Mouse (Mus musculus) 3134 (cell line): ENCODE measurements at regions not wholly inside any gene's neighbourhood (a gene's known extent, or its start where the extent isn't known, plus 50 kb on each side); places are given as distances from the start of the nearest gene placed in this dataset.
A peak's percentile ranks its signal among the peaks of the same experiment; 100 is the strongest.
"Not testable (repeated sequence)": the region's sequence is repeated elsewhere in the genome, so short reads cannot be mapped to it uniquely, and the experiment has no call there.

Experiments used
- DNase-seq: peaks from one replicate; pipeline ENCODE4 v3.0.0-alpha.2; 2011; ENCODE audit warnings: low spot score; ENCODE audit not compliant: insufficient read length; ENCODE audit errors: extremely low read depth

DNA sequence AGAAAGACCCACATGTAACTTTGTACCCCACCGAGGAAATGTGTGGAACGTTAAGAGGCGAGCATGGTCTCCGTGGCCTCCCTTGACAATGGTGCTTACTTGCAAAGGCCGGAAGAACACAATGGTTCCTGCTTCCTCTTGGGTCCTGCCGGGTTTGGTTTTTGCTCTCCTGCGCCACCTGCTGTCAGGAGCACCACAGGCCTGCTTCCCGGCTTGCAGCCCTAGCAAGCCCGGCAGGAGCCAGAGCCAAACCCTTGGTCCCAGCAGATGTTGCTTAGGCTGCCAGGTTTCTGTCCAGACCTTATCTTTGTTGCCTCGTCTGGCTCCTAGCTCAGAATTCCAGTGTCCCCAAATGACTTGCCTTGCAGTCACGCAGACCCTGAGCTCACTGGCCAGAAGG is 300.2 kb upstream of the Ubash3b start:
- peak; percentile 85 for DNase-seq

DNA sequence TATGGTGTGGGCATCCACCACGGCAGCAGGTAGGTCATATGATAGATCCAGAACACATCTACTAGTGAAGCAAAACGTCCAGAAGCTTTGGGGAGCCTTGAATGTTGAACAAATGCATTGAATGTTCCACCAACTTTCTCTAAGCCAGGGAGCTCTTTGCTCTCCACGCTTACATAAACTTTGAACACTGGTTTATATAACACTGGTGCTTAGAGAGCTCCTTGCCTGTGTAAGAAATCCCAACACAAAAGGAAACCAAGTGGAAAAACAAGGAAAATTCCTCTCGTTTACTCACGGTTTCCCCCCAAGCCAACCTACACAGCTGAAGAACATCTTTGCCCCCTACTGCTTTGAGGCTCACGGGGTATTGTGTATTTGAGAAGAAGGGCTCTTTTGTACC is 299.2 kb upstream of the Ubash3b start:
- DNase-seq: no peak

DNA sequence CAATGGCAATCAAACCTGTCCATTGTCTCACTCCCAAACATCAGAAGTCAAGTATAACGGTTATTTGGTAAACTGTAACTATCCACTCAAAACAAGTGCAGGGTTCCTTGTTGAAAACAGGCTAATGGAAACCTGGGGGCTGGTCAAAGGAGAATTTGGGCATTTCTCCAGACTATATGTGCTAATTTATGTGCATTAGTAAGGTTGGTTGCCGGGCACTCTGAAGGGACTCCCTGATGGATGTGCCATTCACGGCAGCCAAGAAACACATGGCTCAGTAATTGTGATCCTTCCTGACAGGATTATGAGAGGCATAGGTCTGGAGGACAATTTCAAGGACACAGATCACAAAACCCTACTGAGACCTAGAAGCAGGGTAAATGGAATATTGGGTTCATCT is 295.5 kb upstream of the Ubash3b start:
- no peak for DNase-seq

DNA sequence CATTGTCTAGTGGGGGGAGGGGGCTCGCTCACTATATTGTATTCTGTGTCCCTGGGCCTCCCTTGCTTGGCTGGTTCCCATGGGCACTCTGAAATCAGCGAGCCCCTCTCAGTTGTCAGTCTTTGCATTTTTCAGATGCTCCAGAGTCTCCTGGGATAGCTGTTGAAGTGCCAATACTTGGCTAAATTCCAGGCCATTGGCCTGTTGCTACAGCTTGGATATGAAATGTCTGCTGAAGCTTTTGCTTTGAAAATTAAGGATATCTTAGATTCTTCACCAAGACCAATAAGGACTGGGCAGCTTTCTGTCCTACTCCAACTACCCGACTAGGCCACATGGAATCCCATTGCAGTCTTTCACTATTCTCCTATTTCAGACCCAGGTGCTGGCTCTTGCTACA is 290.2 kb upstream of the Ubash3b start:
- no peak for DNase-seq

DNA sequence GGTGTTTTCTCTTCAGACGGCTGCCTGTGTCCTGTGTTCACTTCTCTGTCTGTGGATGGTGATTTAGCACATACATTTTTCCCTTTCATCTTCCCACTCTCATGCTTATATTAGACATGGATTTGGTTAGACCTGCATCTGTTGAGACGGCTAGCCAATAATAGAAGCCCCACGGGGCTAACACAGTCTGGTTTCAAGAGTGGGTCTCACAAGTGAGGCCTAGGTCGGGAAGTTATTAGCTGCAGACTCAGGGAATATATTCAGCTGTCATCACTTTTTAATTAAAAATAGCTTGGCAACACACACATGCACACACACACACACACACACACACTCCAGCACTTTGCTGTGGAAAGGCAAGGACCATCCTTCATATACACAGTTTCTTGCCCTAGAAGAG is 287.7 kb upstream of the Ubash3b start:
- DNase-seq: no peak

DNA sequence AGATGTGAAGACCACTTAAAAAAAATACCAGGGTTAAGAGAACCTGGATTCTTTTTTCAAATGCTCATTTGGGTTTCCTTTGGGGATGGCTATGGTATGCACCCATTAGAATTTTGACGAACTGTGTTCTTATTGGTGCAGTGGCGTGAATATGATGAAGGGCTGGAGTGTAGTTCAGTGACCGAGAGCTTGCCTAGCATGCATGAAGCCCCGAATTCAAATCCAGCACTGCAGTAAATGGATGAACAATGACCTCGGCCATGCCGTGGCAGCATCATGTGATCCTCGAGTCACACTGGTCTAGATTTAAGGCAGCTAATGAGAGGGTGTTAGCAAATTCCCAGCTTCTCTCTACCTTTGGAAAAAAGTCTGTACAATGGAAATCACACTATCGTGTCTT is 286.4 kb upstream of the Ubash3b start:
- no peak for DNase-seq

DNA sequence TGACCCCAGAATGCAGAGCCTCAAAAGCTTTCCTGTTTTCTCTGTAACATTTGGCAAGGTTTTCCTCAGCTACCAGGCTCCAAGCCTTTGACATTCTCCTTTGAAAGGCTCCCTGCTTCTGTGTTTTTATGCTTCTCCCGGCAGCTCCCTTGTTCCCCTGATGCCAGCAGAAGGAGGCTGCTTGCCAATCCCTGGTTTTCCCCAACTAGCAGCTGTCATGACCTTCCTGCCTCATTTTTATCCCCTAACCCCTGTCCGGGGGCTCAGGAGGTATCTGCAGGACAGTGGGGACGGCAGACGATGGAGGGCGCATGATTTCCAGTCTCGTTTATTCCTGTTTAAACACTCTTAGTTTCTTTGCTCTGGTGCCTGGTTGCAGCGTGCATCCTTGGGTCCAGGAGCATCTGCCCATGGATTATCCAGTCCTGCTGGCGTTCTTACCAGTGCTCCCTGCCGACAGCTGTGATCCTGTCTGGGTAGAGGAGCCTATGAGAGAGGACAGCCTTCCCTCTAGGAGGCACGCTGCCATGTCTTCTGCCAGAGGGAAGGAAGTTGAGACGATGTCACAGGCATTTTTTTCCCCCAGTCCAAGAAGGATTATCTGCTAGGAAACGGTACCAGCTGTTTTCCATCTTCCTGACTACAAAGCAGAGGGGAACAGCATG is 285.8 kb upstream of the Ubash3b start:
- DNase-seq: peak; percentile 7

GRCm38 (mm10) chr9:41446431-41447203 is 285.1 kb upstream of the Ubash3b start:
- no peak for DNase-seq

DNA sequence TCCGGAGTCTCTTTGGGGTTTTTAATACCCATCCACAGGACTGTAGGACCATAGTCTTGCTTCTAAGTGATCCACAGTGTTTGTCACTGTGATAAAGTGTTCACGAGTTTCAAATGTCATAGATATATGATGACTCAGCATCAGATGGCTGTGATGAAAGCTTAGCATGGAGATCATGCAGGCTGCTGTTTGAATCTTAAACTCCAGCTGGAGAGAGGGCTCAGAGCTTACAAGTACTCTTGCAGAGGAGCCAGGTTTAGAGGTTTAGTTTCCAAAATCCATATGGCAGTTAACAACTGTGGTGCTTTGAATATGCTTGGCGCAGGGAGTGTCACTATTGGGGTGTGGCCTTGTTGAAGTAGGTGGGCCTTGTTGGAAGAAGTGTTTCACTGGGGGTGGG is 280.9 kb upstream of the Ubash3b start:
- no peak for DNase-seq

DNA sequence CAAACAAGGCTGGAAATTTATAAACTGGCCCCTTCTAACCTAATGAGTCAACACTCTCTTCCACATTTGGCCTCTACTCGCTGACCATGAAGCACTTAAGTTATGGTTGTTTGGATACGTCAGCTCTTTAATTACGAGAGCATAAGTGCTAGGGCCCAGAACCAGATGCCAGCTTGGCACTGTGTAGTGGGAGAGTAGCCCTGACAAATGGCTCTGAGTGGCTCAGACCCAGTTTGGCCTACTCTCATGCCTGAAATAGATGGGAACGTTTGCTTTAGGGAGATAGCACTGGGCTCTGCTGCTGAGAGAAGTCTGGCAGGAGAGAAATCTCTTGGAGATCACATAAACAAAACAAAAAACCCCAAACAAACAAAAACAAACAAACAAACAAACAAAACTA is 278.5 kb upstream of the Ubash3b start:
- DNase-seq: no peak

DNA sequence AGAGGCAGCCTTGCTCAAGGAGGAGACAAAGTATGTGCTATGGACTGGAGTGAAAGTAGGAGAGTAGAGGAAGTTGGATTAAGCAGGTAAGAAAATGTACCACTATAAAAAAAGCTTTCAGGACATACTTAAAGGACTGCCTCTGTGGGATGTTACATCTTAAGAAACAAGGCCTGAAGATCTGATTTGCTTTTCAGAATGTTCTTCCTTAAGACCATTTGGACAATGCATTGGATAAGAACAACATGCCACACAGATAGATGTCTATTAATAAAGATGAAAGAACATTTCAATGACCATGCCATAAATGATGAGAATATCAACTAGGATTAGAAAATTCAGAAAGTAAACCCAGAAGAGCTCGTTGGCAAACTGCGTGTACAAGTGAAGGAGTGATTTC is 276.6 kb upstream of the Ubash3b start:
- DNase-seq: no peak

- no peak for DNase-seq
These were observed 269.2 kb upstream of the Ubash3b start for GRCm38 (mm10) chr9:41430391-41431343.

DNA sequence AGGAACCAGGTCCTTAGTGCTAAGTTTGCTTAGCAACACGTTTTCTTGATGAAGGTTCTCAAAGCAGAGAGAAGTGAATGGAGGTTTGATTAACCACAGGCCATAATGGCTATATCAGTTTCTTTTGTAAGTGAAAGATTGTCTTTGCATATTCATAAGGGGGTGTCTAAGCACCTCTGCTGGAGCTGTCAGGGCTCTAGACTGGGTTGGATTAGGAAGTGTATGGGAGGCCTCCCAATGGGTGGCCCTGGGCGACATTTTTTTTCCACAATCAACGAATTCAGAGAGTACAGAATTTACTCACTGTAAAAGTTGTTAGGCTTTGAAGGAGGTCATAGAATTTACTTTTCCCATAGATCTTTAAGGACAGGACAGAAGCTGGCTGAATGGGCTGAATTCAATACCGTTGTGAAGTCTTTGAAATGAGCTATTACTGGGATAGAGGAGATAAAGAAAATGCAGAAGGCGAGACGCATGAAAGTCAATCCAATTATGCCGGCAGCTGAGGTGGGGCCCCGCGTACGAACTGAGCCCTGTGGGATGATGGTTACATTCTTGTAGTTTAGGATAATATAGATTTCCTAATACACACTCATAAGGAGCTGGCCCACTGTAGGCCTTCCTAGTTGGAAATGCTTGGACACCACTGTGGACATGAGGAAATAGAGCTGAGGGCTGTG is 268.4 kb upstream of the Ubash3b start:
- no peak for DNase-seq

- DNase-seq: peak; percentile 2
These were observed 267.7 kb upstream of the Ubash3b start for GRCm38 (mm10) chr9:41429236-41429635.

DNA sequence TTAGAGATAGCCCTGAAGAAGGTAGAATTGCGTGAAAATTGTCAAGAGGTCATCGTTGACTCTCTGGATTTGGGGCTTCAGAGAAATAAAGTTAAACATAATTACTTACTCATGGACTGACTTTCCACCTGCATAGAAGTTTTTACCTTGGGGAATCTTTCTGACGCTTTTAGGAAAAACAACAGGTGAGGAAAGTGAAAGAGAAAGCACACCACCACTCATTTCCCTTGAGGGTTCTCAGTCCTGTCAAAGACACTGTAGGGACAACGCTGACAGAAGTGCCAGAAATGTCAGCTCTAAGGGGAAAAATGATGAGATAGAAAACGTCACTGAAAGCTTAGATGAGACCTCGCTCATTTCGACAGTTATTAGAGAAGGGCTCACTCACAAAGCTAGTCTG is 265.2 kb upstream of the Ubash3b start:
- DNase-seq: no peak

DNA sequence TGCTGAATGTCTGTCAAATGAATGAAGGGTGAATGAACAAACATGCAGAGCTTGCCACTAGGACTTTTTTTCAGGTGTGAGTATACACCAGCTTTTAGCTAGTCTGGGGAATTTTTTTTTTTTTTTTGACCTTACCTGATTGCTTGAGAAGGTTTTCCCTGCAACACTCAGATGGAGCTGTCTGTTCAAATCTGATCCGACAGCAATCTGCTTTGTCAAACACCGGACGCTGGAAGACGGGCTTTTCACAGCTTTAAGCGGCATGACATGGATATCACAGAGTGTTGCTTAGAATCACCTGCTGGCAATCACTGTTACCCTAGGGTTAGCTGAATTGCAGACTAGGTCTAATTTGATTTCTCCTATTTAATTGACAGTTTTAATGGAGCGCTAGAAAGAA is 263.7 kb upstream of the Ubash3b start:
- no peak for DNase-seq

- no peak for DNase-seq
These were observed 252.3 kb upstream of the Ubash3b start for GRCm38 (mm10) chr9:41413791-41414190.

- DNase-seq: not testable (repeated sequence)
These were observed 251.6 kb upstream of the Ubash3b start for GRCm38 (mm10) chr9:41413091-41413490.

DNA sequence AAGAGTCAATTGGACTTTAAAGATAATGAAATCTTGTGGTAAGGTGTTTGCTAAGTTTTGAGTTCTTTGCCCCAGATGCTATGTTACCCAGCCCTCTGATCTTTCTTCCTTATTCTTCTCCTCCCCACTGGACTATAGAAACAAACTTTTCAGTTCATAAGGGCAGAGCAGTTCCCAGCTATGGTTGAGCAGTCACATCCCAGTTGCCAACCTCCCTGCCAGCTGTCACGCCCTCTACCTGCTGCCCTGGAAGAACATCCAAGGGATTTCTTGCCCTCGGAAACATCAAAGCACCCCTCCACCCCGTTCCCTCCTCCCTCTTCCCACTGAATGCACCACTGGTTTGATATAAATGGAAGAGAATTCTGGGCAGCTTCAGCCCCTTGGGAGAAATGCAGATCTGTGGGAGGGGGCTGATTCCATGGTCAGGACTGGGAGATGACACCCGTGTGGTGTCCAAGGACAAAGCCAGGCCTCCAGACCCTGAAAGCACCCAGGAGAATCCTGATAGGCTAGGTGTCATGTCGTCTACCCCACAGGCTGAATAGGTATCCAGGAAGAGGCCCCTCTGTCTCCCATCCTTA is 250.8 kb upstream of the Ubash3b start:
- no peak for DNase-seq

GRCm38 (mm10) chr9:41408301-41408700 is 246.8 kb upstream of the Ubash3b start:
- no peak for DNase-seq
